Mouse (Mus musculus): ENCODE data around the gene Hoxc12. TPM values are rescaled to one million over a fixed set of nuclear protein-coding genes. Genes with fewer than 3 reads are reported as not detected.

Gene Hoxc12
- total and polyA plus RNA-seq, 3 experiments = not detected

DNA sequence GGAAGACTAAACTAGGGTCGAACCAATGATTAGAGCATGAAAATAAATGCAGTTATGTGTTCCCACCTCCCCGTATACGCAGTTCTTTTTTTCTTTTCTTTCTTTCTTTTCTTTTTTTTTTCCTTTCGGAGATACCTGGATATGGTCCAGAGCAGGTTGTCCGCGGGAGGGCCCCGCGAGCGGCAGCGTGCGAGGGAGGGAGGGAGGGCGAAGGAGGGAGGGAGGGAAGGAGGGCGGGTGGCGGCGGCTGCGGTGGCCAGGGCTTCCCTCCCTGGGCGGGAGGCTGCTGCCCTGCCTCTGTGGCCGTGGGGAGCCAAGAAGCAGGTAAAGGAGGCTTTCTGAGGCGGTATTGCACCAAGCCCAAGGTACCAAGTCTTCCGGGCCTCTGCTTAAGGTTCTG is 39.6 kb downstream of the Hoxc12 start, which contains the start of gene Hoxc9 (continued):
- TF ChIP-seq POLR2AphosphoS5 (IDR thresholded peaks at IDR 0.05; ENCODE audit: borderline replicate concordance, low read depth, low read length) (no peak), MYB (IDR thresholded peaks at IDR 0.05; ENCODE audit: low read depth, low read length) (no peak), MAZ (IDR thresholded peaks at IDR 0.05; ENCODE audit: low read depth, low read length) (peak; percentile 78), MEF2A (IDR thresholded peaks at IDR 0.05; ENCODE audit: extremely low read depth, insufficient replicate concordance, low read depth, low read length, poor library complexity, severe bottlenecking) (no peak), TCF12 (IDR thresholded peaks at IDR 0.05; ENCODE audit: low read depth, low read length) (0 out of 2 replicates have a peak, but pooled peaks have one; percentile 22), KAT2A (conservative IDR thresholded peaks at IDR 0.05; ENCODE audit: low read depth, low read length) (no peak), ZNF384 (IDR thresholded peaks at IDR 0.05; ENCODE audit: low read depth, low read length) (peak; percentile 30; the same call in 1 of the 2 replicates), TAL1 (IDR thresholded peaks at IDR 0.05; ENCODE audit: low read length) (no peak), UBTF (IDR thresholded peaks at IDR 0.05; ENCODE audit: borderline replicate concordance, insufficient read depth, low read depth, low read length) (no peak), CHD2 (IDR thresholded peaks at IDR 0.05; ENCODE audit: low read length) (no peak), MXI1 (IDR thresholded peaks at IDR 0.05; ENCODE audit: low read depth, low read length) (peak; percentile 38), RAD21 (IDR thresholded peaks at IDR 0.05; ENCODE audit: low read depth, low read length) (no peak), MAFK (IDR thresholded peaks at IDR 0.05; ENCODE audit: borderline replicate concordance, low read depth, low read length) (no peak), ZMIZ1 (IDR thresholded peaks at IDR 0.05; ENCODE audit: low read depth, low read length) (peak; percentile 47)

DNA sequence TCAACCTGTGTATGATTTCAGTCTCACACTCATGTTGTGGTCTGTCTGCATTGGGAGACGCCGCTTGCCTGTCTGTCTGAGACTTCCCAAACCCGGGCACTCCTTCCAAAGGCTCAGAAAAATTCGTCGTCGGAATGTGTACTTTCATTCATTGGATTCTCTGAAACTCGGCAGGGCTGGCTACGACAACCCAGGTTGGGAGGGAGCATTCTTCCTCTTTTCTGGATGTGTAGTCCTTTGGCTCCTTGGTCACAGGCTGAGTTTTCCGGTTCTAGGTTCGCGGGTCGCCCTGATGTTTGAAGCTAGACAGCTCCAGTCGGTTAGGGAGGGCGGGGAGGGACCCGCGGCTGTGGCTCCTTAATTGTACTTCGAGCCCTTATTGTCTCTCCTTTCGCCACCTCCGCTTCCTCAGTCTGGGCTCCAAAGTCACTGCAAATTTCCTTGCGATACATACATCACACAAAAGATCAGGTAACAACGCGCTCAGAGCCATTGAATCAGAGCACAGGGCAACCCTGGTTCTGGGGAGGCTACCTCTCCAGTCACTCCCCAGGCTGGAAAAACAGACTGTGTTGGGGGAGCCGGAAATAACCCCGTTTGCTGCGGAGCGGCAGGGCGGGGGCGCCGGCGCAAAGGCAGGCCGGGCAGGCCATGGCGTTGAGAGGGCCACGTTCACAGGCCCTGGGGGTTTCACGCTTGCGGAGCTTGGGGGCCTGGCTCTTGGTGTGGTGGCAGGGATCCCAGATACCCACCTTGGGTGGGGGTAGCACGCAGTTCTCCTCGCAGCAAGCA is 40.3 kb downstream of the Hoxc12 start:
- peak; percentile 85 for DNase-seq (ENCODE audit: low read depth, low spot score)
- Histone ChIP-seq H3K36me3 (ENCODE audit: control insufficient read depth in 1 of 2, insufficient read depth in 2 of 2, low read length in 2 of 2) (peaks cover 0 to 18% of the 10 kb centered on the region in 2 experiments; a peak in 2 of 4 replicates), H3K27me3 (ENCODE audit: control insufficient read depth in 1 of 2, insufficient read depth in 2 of 2, low read length in 2 of 2) (no peaks in the 10 kb centered on the region), H3K4me1 (ENCODE audit: control insufficient read depth in 1 of 2, insufficient read depth in 2 of 2, low read length in 2 of 2) (peaks cover 16 to 23% of the 10 kb centered on the region in 2 experiments), H3K79me2 (ENCODE audit: control insufficient read depth, insufficient read depth, low read length, poor library complexity) (peaks cover 54% of the 10 kb centered on the region), H3K27ac (ENCODE audit: control insufficient read depth, low read depth, low read length) (peak overlapping the region; percentile 83), H3K9ac (ENCODE audit: control insufficient read depth, low read depth, low read length, poor library complexity, severe bottlenecking) (peak overlapping the region; percentile 93), H3K4me3 (ENCODE audit: control insufficient read depth in 1 of 2, insufficient read depth in 1 of 2, low read depth in 2 of 2, low read length in 2 of 2) (peak overlapping the region; percentile 81 to 89), H3K9me3 (replicated peaks; ENCODE audit: insufficient read depth, low read length) (no peaks in the 10 kb centered on the region)
- TF ChIP-seq MYB (IDR thresholded peaks at IDR 0.05; ENCODE audit: low read depth, low read length) (0 out of 2 replicates have a peak, but pooled peaks have one; percentile 4), BHLHE40 (IDR thresholded peaks at IDR 0.05; ENCODE audit: borderline replicate concordance, low read depth, low read length) (no peak), ZMIZ1 (IDR thresholded peaks at IDR 0.05; ENCODE audit: low read depth, low read length) (no peak; the same call in 1 of the 2 replicates), ZKSCAN1 (IDR thresholded peaks at IDR 0.05; ENCODE audit: low read depth, low read length) (no peak), MAFK (IDR thresholded peaks at IDR 0.05; ENCODE audit: borderline replicate concordance, low read depth, low read length) (no peak), MAZ (IDR thresholded peaks at IDR 0.05; ENCODE audit: low read depth, low read length) (no peak; the same call in none of the 2 replicates), SMC3 (IDR thresholded peaks at IDR 0.05; ENCODE audit: low read depth, low read length) (no peak), CHD1 (IDR thresholded peaks at IDR 0.05; ENCODE audit: low read depth, low read length) (0 out of 2 replicates have a peak, but pooled peaks have one; percentile 41), RAD21 (IDR thresholded peaks at IDR 0.05; ENCODE audit: low read depth, low read length) (no peak), USF1 (IDR thresholded peaks at IDR 0.05; ENCODE audit: low read depth, low read length) (no peak), RCOR1 (IDR thresholded peaks at IDR 0.05; ENCODE audit: low read depth, low read length) (0 out of 2 replicates have a peak, but pooled peaks have one; percentile 5), TBP (IDR thresholded peaks at IDR 0.05; ENCODE audit: low read depth, low read length) (peak; percentile 43; the same call in 1 of the 2 replicates), ELF1 (IDR thresholded peaks at IDR 0.05; ENCODE audit: low read depth, low read length) (no peak; the same call in 1 of the 2 replicates), KAT2A (conservative IDR thresholded peaks at IDR 0.05; ENCODE audit: low read depth, low read length) (no peak; the same call in 1 of the 2 replicates), POLR2AphosphoS5 (IDR thresholded peaks at IDR 0.05; ENCODE audit: borderline replicate concordance, low read depth, low read length) (no peak), USF2 (IDR thresholded peaks at IDR 0.05; ENCODE audit: borderline replicate concordance in 1 of 2, insufficient read depth in 1 of 2, low read depth in 1 of 2, low read length in 2 of 2) (no peak), CTCF (IDR thresholded peaks at IDR 0.05 in 2 of 3, conservative IDR thresholded peaks at IDR 0.05 in 1 of 3; ENCODE audit: control insufficient read depth in 1 of 3, insufficient read depth in 1 of 3, low read depth in 2 of 3, low read length in 3 of 3, poor library complexity in 1 of 3, severe bottlenecking in 1 of 3) (no peak), ZNF384 (IDR thresholded peaks at IDR 0.05; ENCODE audit: low read depth, low read length) (no peak), MEF2A (IDR thresholded peaks at IDR 0.05; ENCODE audit: extremely low read depth, insufficient replicate concordance, low read depth, low read length, poor library complexity, severe bottlenecking) (no peak), SIN3A (IDR thresholded peaks at IDR 0.05; ENCODE audit: low read length) (no peak; the same call in none of the 2 replicates), E2F4 (IDR thresholded peaks at IDR 0.05; ENCODE audit: borderline replicate concordance, low read depth, low read length) (no peak), ETS1 (IDR thresholded peaks at IDR 0.05; ENCODE audit: low read depth, low read length) (no peak), TCF12 (IDR thresholded peaks at IDR 0.05; ENCODE audit: low read depth, low read length) (peak; percentile 30; the same call in 1 of the 2 replicates), MXI1 (IDR thresholded peaks at IDR 0.05; ENCODE audit: low read depth, low read length) (peak; percentile 61; the same call in 1 of the 2 replicates), NELFE (IDR thresholded peaks at IDR 0.05; ENCODE audit: low read depth, low read length) (peak; percentile 63), POLR2AphosphoS2 (IDR thresholded peaks at IDR 0.05; ENCODE audit: low read length) (peak; percentile 35)

All from MEL (cell line).